Mouse (Mus musculus): Measurements from ENCODE around the gene Sept9.
"Not testable (repeated sequence)": the region's sequence is repeated elsewhere in the genome, so short reads cannot be mapped to it uniquely, and the experiment has no call there.

The Sept9 gene

DNA sequence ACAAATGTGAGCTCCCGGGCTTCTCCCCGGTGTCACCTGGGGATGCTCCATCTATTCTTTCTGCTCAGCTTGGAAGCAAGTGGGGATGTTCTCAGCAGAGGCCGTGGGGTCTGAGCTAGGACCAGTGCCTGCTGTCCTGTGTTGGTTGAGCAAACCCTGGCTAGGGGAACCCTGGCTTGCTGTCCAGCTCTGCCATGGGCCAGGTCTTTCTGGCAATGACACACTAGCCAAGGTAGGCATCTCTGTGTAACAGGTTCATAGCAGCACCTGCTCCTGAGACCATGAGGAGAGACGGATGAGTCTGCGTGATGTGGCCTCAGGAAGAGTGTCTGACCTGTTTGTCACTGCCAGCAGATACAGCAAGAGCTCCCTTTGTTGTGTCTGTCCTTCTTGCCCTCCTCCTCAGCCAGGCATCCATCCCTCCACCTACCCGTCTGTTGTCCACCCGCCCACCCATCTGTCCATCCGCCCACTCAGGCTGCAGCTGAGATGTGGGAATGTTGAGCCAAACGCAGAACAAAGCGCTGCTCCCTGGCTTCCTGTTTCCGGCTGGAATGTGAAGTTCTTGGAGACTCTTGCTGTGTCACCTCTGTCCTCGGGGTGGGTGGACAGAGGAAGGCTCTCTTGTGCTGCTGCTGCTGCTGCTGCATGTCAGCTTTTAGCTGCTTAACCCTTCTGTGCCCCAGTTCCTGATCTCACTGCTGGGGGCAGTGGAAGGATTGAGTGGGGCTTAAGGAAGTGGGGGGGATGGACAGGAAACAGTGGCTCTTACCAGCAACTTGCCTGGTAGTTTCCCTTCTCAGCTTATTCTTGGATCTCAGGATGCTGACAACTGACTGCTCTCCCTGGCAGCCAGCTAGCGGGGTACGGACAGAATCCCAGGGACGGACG, 117.2 kb downstream of the Sept9 start:
- no peak for DNase-seq

DNA sequence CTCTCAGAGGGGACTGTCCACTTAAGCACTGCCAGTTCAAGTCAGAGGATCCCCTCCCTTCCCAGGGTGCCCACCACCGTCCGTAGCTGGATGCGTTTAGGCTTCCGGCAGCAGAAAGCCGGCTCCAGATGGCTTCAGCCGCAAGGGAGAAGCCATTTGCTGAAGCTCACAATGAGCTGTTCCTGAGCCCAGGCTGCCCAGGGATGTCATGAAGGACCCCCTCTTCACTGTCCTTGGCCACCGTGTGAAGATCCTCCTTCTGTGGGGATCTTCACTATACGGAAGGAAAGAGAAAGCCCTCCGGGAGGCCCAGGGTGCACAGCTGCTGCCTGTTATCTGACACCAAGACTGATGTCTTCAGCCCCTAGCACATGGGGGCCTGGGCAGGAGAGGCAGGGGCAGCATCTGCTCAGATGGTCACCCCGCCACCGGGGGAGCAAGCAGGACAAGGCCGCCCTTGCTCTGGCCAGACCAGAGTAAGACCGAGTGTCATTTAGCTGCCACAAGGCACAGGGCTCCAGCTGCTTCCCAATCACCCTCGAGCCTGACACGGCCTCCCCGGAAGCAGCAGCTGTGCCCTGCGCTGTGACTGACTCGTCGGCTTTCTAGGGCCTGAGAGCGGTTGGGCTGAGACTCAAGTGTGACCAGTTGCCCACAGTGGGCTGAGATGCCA, 118.1 kb downstream of the Sept9 start:
- DNase-seq, result no peak

DNA sequence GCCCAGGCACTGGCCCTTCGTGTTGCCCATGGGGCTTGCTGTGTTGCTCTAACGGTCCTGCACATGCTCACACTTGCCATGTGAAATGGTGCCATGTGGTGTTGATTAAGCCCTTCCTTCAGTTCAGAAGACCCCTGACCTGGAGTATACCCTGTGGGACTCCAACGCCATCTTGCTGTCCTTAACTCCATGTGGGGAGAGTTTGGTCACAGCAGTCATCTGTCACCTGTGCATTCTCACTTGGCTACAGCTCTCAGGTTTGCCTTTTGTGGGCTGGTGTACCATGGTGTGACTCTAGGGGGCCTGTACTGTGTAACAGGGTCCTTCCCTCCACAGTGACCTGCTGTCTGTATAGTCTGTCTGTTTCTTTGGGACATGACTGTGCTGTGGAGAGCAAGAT, 118.7 kb downstream of the Sept9 start:
- no peak for DNase-seq

DNA sequence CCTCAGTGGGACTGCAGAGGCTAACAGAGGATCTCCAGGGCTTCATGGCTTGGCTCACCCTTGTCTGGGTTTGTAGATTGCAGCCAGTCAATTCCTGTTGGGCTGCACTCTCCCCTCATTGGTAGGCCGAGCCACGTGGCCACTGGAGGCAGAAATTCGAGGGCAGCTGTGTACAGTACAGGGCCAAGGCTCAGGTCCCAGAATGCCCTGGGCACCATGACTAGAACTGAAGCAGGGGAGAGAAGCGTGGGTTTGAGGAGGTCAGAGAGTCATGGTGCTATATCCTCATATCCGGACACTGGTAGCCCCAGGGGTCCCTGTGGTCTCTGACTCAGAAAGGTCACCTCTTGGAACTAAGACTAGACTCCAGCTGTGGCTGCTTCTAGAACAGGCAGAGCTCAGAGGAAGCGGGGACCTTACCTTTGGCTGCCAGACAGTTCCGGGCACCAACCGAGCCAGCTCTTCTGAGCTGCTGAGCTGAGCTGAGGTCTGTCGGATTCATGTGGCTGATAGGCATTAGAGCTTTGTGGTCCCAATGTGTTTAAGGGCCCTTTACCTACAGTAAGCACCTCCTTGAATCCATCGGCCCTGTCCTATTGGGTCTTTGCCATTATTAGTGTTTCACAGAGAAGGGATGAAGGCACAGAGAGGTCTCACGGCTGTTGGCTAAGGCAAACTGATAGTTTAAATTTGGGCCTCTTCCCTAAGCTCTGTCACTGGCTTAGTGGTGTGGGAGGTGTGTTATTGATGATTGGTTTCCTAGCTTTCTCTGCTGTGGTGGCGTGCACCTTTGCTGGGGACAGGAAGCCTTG, 119.5 kb downstream of the Sept9 start:
- DNase-seq, result no peak

DNA sequence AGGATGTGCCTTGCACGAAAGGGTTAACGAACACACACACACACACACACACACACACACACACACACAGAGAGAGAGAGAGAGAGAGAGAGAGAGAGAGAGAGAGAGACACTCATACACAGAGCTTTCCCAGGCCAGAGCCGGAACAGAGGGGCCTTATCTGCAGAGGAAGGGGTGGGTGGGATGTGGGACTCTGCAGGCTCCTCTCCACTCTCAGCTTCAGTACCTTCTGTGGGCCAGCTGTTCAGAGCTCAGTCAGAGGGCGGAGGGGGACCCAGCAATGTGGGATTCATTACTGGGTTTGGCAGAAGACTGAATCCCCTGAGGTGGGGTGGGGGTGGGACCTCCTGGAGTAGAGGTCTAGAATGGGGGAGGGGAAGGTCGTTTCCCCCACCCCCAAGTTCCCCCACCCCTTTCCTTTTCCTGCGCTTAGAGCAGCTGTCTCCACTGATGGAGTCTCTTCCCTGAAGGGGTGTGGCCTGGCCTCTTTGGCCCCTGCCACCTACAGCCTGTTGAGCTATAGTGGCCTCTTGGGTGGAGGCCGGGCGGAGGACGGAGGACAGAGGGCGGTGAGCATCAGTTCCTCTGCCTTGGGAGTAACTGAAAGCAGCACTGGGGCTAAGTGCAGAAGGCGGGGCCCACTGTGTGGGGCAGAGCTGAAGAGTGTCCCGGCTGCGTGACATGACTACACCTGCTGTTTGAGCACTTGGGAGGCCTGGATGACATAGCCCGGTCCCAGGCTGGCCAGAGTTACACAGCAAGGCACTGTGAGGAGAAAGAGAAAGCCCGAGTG, 120.3 kb downstream of the Sept9 start:
- no peak for DNase-seq

DNA sequence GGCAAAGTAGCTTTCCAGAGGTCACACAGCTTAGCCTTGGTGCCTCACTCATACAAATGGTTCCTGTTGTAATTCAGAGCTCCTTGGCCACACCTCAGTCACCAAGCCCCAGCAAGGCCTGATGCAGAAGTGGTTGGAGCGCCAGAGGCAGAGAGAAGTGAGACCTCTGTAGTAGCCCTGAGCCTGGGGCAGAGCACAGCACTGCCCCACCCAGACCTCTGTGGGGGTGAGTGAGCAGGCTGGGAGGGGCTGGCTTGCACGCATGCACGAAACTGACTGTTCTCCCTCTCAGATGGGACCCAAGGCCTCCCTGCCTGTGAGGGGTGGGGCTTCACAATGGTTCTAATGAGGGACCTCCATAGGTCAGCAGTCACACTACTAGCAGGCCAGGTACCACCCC, 121.0 kb downstream of the Sept9 start:
- no peak for DNase-seq

DNA sequence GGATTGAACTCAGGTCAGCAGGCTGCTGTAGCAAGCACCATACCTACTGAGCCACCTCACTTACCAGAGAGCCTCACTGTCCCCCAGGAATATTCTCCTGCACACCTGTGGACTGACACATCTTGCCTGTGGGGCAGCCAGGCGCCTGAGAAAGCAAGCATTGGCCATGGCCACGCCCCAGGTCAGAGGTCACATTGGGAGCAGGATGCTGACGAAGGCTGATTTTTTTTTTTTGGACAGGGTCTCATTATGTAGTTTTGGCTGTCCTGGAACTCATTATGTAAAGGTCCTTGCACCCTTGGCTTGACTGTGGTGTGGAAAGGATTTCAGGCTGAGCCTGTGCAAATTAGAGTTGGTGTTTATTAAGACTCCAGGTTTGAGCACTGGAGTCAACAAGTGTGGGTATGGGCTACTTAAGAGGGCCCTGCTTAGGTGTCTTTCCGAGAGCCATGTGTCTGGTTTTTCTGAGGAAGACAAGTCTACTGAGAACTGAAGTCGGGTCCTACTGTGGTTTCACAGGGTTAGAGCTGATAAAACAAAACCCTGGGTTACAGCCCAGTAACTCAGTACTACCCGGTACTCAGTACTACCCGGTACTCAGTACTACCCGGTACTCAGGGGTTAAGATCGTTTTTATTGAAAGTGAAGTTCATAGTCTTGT, 122.0 kb downstream of the Sept9 start:
- DNase-seq, result no peak

DNA sequence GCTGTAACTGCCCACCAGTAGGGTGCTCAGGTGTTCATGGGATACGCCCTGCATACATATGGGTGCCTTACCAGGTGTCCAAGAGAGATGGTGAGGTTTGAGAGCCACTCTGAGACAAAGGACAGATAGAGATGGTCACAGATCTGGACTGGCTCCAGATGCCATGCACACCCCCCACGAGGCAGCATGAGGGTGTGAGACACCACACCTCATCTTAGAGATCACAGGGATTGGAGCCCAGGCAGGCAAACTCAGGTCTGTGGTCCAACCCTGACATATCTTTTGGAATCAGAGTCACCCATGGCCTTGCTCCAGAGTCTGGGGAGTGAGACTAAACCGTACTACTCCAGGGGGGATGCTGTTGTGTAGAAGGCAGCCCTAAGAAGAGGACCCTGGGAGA, 122.8 kb downstream of the Sept9 start:
- DNase-seq, result no peak

DNA sequence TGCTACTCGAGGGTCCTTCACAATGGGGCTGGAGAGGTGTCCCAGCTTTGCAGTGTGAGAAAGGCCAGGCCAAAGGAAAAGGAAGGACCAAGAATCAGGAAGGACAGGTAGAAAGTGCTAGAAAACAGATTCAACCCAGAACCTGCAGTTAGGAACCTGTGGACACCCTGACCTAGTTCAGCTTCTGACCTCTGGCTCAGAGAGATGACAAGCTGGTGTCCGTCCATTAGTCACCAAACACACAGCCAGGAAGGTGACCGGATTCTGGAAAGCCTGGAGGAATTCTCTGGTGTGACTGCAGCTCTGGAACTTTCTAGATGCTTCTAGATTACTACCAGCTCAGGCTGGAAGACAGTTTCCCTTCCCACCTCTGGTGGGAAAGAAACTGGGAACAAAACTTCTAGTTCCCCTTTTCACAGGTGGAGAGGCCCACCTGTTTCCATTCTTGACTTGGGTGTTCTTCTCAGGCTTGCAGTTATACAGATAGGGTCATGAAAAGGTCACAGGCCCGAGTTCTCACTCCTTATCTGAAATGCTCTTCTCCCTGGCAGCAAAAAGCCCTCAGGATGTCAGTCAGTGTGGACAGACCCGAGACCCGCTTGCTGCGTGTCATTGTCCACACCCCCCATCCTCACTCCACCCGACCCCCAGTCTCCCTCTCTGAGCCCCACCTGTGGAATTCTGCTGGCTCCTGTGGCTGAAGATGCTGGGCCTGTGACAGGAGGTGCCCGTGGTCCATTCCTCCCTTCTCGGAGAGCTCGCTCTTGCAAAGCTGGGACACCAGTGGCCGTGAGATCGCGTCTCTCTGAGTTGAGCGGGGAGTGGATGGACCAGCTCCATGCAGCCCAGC, 123.5 kb downstream of the Sept9 start:
- no peak for DNase-seq

DNA sequence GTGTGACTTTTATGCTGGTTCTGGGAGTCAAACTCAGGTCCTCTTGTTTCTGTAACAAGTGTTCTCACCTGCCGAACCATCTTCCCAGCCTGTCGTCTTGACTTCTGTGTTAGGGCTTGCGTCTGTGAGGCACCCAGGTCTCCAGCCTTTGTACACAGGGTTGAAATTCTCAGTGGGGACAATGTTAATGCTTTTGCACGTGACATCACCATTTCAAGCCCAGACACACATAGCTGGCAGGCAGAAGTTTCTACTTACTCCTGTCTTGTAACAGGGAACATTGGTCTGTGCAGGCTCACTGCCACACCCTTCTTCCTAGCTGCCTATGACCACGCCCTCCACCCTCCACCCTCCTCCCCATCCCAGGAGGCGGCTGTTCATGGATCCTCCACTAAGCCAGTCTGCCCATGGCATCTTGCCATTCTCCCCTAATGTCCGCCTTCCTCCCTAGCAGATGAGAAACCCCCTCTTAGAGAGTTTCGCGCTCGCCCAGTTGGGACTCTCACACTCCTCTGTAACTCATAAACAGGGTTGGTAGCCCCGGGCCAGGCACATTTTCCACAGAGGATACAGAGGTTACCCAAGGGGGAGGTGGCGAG, 124.6 kb downstream of the Sept9 start:
- no peak for DNase-seq

DNA sequence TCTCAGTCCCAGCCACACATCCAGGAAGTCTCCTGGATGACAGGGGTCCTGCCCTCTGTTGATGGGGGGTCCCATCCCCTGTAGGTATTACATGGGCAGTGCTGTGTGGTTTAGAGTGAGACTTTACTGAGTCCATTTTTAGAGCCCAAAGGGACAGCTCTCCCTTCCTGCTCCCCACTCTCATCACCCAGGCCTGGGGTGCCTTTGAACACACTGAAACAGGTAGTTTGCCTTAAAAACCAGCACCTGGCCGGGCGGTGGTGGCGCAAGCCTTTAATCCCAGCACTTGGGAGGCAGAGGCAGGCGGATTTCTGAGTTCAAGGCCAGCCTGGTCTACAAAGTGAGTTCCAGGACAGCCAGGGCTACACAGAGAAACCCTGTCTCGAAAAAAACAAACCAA, 125.3 kb downstream of the Sept9 start:
- not testable (repeated sequence) for DNase-seq

DNA sequence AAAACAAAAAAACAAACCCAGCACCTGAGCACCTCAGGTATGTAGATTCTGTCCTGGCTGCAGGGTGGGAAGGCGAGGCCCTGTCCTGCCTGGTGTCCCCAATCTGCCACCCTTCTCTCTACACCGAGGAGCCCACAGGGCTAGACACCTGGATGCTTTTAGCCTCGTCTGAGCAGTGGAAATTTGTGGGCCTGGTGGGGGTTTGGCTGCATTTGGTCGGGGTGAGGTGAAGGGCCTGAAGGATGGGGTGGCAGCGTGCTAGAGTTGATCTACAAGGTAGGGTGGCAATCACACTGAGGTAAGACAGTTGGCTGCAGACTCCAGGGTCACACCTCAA, 125.6 kb downstream of the Sept9 start:
- no peak for DNase-seq

DNA sequence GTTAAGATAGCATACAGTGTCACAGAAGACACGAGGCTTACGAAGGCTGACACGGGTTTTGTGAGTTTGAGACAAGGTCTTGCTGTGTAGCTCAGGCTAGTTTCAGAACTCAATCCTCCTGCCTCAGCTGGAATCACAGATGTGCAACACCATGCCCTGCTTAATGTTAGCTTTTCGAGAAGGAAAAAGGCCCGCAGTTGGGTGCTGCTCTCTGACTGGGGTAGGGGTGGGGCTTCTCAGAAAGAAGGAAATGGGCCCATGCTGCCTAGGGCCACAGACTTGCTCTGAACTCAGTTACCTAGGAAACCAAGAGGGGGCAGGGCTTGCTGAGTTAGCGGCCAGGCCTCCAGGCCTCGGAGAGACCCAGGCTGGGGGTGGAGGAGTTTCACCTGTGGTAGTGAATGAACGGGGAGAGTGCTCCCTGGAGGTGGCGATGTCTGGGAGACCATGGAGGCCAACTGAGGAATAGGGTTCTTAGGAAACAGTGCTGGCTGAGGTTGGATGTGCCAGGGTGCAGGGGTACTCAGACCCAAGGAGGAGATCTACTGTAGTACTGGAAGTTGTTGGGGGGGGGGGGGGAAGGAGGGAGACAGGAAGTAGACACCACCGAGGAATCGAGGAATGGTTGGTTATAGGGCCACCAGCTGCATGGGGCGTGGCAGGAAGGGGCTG, 126.1 kb downstream of the Sept9 start:
- DNase-seq, result no peak

DNA sequence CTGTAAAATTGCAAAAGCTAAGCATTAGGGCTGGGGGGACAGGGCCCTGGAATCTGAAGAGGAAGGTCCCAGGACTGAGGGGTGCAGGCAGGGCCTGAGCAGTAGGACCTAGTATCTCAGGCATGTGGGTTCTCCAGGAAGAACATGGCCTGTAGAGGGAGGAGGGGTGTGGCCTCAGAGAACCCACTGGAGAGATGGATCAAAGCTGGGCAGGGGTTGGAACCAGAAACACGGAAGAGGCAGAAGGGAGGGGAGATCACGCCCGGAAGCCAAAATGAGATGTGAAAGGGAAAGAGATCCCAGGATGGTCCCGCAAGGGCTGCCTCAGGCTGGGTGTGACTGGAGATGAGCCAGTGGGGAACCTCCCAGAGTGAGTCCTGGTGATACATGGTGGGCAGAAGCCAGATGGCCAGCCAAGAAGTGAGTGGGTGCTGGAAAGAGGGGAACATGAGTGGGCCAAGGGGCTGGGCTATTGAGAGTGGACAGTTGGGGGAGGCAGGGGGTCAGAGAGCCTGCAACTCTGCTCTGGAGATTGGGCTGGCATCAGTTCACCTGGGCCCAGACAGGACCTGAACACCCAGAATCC, 126.8 kb downstream of the Sept9 start:
- DNase-seq, result peak; percentile 66

DNA sequence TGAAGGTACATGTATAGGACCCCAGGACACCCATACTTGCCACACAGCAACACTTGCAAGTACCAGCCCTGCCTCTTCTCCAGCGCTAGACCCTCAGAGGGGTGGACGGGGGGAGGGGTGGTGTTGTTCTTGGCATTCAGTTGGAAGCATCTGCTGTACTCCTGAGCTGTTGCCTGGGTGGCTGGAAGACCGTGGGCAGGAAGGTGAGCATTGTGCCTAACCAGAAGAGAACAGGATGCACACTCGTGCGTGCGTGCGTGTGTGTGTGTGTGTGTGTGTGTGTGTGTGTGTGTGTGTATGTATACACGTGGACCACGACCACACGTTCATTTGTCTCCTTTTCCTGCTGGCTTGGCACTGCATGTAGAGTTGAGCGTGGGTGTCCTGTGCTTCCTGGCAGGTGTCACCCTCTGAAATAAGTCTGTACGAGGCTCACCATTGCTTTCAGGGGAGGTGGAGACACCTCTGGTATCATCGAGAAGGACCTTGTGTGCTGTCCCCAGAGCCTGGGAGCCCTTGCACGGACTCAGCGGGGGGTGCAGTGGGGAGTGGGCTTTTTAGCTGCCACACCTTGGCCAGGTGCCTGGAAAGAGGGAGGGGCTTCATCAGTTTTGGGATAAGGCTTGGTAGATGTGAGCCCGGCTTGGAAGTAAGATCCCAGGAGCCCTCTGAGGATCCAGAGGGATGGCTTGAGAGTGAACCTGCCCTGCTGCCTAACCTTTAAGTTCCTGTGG, 127.6 kb downstream of the Sept9 start:
- DNase-seq, result peak; percentile 72

DNA sequence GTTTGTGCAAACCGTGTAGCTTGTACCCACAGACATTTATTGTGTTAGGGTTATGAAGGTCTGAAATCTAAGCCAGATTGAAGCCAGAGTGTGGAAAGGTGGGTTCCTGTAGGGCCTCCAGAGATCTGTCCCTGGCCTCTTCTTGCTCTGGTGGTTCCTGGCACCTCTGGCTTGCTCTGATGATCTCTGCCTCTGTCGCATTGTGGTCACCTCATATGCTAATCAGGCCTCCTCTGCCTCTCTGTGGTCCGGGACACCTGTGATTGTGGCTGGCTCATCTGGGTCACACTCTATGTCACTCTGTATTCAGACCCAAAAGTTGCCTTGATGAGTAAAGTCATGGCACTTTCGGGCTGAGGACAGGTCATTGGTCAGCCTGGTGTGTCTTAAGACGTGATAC, 128.2 kb downstream of the Sept9 start:
- no peak for DNase-seq

DNA sequence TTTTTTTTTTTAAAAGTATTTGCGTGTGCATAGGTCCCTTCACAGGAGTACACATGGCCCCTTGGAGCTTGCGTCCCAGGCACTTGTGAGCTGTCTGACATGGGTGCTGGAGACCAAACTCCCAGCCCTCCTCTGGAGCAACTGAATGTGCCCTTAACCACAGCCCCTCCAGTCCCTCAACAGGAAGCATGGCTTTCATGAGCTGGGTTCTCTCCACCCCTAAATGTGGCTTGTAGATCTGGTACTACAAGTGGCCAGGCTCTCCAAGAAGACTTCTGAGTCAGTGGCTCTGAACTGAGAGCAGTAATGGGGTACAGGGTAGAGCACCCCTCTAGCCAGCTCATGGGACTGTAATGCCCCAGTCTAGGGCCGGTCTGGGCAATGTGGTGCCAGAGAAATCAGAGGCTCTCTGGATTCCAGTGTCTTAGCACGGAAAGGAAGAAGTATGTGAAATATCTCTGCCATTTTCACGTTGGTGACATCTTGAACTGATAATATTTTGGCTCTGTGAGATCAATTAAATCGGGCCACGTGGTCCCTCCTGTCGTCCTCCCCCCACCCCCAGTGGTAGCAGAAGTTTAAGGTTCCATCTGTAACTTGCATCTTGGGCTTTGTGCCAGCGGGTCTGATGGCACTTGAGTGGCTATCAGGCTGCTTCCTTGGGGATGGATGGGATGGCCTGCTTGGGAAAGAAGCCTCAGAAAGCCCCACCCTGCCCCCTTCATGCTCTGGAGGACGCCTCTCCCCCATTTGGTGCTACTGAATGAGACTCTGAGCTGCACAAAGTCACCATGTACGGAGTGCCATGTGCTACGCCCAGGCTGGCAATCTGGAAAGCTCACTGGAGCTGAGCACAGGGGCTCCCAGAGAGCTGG, 130.9 kb downstream of the Sept9 start:
- DNase-seq, result no peak

DNA sequence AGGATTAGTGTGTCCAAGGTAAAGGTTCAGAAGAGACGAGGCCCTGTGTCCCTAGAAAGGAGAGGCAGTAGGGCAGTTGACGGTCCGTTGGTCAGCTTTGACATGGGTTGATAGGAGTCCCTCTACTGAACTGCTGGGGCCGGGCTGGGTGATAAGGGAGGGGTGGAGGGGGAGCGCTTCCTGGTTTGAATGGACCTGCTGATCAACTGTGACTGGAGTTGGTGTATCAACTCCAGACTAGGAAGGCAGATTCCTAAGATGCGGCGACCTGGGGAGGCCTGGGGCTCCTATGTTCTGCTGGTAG, 131.4 kb downstream of the Sept9 start:
- no peak for DNase-seq

All from right cerebral cortex, postnatal 25 days (tissue).